Mouse (Mus musculus): Measurements from ENCODE around the gene Gm49450. TPM values are rescaled to one million over a fixed set of nuclear protein-coding genes. Genes with fewer than 3 reads are reported as not detected.
"Not testable (repeated sequence)": the region's sequence is repeated elsewhere in the genome, so short reads cannot be mapped to it uniquely, and the experiment has no call there.

Gene Gm49450
- polyA plus RNA-seq, 1 experiment from 2014 or later: not detected

DNA sequence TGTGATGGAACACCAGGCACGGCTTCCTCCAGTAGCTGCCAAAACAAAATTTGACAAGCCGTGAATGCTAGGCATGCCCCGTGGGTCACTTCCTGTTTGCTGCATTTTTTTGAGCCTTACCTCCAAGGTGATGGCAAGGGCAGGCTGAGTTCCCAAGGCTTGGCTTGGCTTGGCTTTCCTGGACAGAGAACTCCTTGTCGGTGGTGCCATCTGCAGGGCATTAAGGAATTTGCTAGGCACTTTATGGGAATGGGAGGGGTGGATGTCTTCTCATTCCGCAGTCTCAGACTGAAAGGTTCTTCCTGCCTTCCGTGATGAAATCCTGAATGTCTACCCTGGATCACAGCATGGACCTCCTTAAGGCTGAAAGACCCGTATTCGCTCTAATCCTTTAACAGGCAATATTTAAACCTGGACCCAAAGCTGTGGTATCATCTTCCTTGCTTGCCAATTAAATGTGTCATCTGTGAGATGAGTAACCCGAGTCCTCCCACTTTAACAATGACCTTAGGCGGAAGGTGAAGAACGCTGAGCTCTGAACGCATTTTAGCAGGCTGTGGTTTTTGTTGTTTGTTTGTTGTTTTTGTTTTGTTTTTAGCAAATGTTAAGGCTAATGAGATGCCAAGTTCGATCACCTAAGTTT is 24.6 kb downstream of the Gm49450 start:
- TF ChIP-seq CTCF (IDR thresholded peaks at IDR 0.05; ENCODE audit: low read depth): peak; percentile 94
- Histone ChIP-seq H3K27me3 (ENCODE audit: insufficient read depth, low read length) (no peaks in the 10 kb centered on the region), H3K36me3 (ENCODE audit: insufficient read depth, low read length) (peaks cover 13% of the 10 kb centered on the region), H3K4me2 (ENCODE audit: low read length) (no peak overlapping the region), H3K9me3 (replicated peaks; ENCODE audit: low read length) (no peaks in the 10 kb centered on the region), H3K27ac (no peak overlapping the region), H3K4me1 (replicated peaks; ENCODE audit: insufficient read depth, low read length) (peaks cover 5% of the 10 kb centered on the region; the same call in 1 of the 2 replicates), H3K9ac (ENCODE audit: low read depth, low read length) (no peak overlapping the region), H3K4me3 (replicated peaks; ENCODE audit: low read depth, low read length) (no peak overlapping the region)
- peak; percentile 94 for DNase-seq (ENCODE audit: low spot score)
- ATAC-seq (replicated peaks; ENCODE audit: low FRiP score, low read depth): peak; percentile 65; the same call in 1 of the 2 replicates
- 10% methylated on average over 13 of the region's 13 CpGs for WGBS

DNA sequence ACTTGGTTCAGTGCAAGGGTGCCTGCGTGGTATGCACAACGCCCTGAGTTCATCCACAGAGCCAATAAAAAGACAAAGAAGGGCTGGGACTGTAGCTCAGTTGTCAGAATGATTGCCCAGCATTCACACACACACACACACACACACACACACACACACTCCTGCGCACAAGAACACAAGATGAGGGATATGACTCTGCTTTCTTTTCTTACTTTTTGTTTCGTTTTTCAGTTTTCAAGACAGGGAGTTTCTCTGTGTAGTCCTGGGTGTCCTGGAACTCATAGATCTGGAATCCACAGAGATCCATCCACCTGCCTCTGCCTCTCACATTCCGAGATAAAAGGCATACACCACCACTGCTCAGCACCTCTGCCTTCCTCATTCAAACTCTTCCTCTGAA is 25.8 kb downstream of the Gm49450 start:
- no peak overlapping the region for H3K4me3 ChIP-seq (replicated peaks; ENCODE audit: low read depth, low read length)
- WGBS: 80% methylated on average over 5 of the region's 5 CpGs
- no peak for TF ChIP-seq CTCF (IDR thresholded peaks at IDR 0.05; ENCODE audit: low read depth)

DNA sequence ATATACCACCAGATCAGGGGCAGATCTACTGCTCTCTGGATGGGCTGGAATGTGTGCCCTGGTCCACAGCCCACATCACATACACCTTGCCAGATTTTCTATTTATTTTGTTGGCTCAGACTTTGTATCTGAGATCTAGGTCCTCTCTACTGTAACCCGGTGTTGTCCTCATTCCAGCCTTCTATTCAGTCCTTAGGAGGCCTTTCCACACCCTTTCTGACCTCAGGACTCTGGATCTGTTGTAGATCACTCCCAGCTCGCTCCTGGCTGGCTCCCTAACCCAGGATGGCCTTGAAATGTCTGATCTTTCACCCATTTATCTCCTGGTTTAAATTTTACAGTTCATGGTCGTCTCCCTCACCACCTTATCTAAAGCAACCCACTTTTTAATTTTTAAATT is 28.7 kb downstream of the Gm49450 start:
- Histone ChIP-seq H3K4me3 (replicated peaks; ENCODE audit: low read depth, low read length) (no peak overlapping the region), H3K9me3 (replicated peaks; ENCODE audit: low read length) (no peaks in the 10 kb centered on the region), H3K27ac (no peak overlapping the region), H3K4me1 (replicated peaks; ENCODE audit: insufficient read depth, low read length) (peaks cover 5% of the 10 kb centered on the region; the same call in 1 of the 2 replicates), H3K4me2 (ENCODE audit: low read length) (no peak overlapping the region), H3K36me3 (ENCODE audit: insufficient read depth, low read length) (no peaks in the 10 kb centered on the region), H3K9ac (ENCODE audit: low read depth, low read length) (no peak overlapping the region), H3K27me3 (ENCODE audit: insufficient read depth, low read length) (no peaks in the 10 kb centered on the region)
- ATAC-seq (replicated peaks; ENCODE audit: low FRiP score, low read depth) (no peak), DNase-seq (ENCODE audit: low spot score) (no peak)
- TF ChIP-seq CTCF (IDR thresholded peaks at IDR 0.05; ENCODE audit: low read depth): no peak
- WGBS: 80% methylated on average over 3 of the region's 3 CpGs

More for the DNA sequence above, 25.8 kb downstream of the Gm49450 start:
- DNase-seq (ENCODE audit: low spot score): no peak
- Histone ChIP-seq H3K27me3 (ENCODE audit: insufficient read depth, low read length) (no peaks in the 10 kb centered on the region), H3K9me3 (replicated peaks; ENCODE audit: low read length) (no peaks in the 10 kb centered on the region), H3K27ac (no peak overlapping the region), H3K4me1 (replicated peaks; ENCODE audit: insufficient read depth, low read length) (peaks cover 5% of the 10 kb centered on the region; the same call in 1 of the 2 replicates), H3K36me3 (ENCODE audit: insufficient read depth, low read length) (peaks cover 13% of the 10 kb centered on the region), H3K4me2 (ENCODE audit: low read length) (no peak overlapping the region), H3K9ac (ENCODE audit: low read depth, low read length) (no peak overlapping the region)
- ATAC-seq (replicated peaks; ENCODE audit: low FRiP score, low read depth): no peak

DNA sequence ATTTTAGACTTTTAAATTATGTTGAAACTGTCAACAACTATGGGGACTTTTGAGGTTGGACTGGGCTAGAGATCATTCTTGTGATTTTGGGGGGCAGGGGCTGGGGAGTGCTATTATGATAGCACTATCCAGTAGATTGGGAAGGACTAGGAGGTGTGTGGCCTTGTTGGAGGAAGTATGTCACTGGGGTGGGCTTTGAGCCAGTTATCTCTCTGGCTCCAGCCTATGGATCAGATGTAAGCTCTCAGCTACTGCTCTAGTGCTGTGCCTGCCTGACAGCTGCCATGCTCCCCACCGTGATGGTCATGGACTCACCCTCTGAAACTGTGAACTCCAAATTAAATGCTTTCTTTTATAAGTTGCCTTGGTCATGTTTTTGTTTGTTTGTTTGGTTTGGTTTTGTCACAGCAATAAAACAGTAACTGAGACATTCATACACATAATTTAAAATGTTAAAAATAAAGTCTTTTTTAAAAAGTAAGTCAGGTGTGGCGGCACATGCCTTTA is 30.3 kb downstream of the Gm49450 start:
- H3K9me3 ChIP-seq (replicated peaks; ENCODE audit: low read length): no peaks in the 10 kb centered on the region
- H3K9ac ChIP-seq (ENCODE audit: low read depth, low read length): no peak overlapping the region
- H3K4me1 ChIP-seq (replicated peaks; ENCODE audit: insufficient read depth, low read length): no peaks in the 10 kb centered on the region
- no peaks in the 10 kb centered on the region for H3K36me3 ChIP-seq (ENCODE audit: insufficient read depth, low read length)
- no peak for TF ChIP-seq CTCF (IDR thresholded peaks at IDR 0.05; ENCODE audit: low read depth)
- H3K27me3 ChIP-seq (ENCODE audit: insufficient read depth, low read length): no peaks in the 10 kb centered on the region
- DNase-seq (ENCODE audit: low spot score) (no peak), ATAC-seq (replicated peaks; ENCODE audit: low FRiP score, low read depth) (no peak)
- no peak overlapping the region for H3K4me3 ChIP-seq (replicated peaks; ENCODE audit: low read depth, low read length)
- H3K27ac ChIP-seq: no peak overlapping the region
- 86% methylated on average over 2 of the region's 2 CpGs for WGBS
- no peak overlapping the region for H3K4me2 ChIP-seq (ENCODE audit: low read length)

DNA sequence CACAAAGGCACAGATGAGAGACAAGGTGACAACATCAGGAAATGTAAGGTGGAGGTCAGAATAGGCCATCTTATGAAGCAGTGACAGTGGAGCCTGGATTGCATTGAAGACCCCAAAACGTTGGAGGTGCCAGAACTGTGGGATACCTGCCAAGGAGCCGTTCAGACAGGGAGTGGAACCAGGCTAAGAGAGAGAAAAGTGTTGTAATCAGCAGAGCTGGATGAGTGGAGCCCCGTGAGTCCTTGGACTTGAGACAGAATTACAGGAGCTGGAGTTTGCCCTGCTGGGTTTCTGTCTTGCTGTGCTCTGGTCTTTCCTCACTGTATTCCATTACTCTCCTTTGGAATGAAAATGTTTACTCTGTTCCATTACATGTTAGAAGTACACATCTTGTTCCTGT is 30.8 kb downstream of the Gm49450 start:
- Histone ChIP-seq H3K27ac (no peak overlapping the region), H3K9me3 (replicated peaks; ENCODE audit: low read length) (no peaks in the 10 kb centered on the region), H3K27me3 (ENCODE audit: insufficient read depth, low read length) (no peaks in the 10 kb centered on the region), H3K36me3 (ENCODE audit: insufficient read depth, low read length) (no peaks in the 10 kb centered on the region), H3K4me2 (ENCODE audit: low read length) (no peak overlapping the region), H3K9ac (ENCODE audit: low read depth, low read length) (no peak overlapping the region), H3K4me1 (replicated peaks; ENCODE audit: insufficient read depth, low read length) (no peaks in the 10 kb centered on the region), H3K4me3 (replicated peaks; ENCODE audit: low read depth, low read length) (no peak overlapping the region)
- no peak for TF ChIP-seq CTCF (IDR thresholded peaks at IDR 0.05; ENCODE audit: low read depth)
- DNase-seq (ENCODE audit: low spot score) (no peak), ATAC-seq (replicated peaks; ENCODE audit: low FRiP score, low read depth) (no peak)
- WGBS: 44% methylated on average over 3 of the region's 3 CpGs

DNA sequence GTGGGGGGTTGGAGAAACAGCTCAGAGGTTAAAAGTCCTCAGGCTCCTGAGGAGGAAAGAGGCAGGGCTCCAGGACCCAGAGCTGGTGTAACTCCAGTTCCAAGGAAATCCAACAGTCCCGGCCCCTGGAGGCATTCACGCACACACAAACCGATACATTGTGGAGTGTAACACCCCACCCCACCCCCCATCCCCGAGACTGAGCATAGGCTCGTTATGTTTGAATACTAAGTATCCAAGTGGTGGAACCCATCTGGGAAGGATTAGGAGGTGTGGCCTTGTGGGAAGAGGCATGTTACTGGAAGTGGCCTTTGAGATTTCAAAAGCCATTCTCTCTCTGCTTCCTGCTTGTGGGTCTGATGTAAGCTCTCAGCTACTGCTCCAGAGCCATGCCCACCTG is 31.8 kb downstream of the Gm49450 start:
- no peak for TF ChIP-seq CTCF (IDR thresholded peaks at IDR 0.05; ENCODE audit: low read depth)
- Histone ChIP-seq H3K27me3 (ENCODE audit: insufficient read depth, low read length) (no peaks in the 10 kb centered on the region), H3K9me3 (replicated peaks; ENCODE audit: low read length) (no peaks in the 10 kb centered on the region), H3K9ac (ENCODE audit: low read depth, low read length) (no peak overlapping the region), H3K4me1 (replicated peaks; ENCODE audit: insufficient read depth, low read length) (peaks cover under 1% of the 10 kb centered on the region; the same call in 1 of the 2 replicates), H3K4me3 (replicated peaks; ENCODE audit: low read depth, low read length) (no peak overlapping the region), H3K27ac (no peak overlapping the region), H3K4me2 (ENCODE audit: low read length) (no peak overlapping the region), H3K36me3 (ENCODE audit: insufficient read depth, low read length) (no peaks in the 10 kb centered on the region)
- DNase-seq (ENCODE audit: low spot score): no peak
- ATAC-seq (replicated peaks; ENCODE audit: low FRiP score, low read depth): no peak
- 89% methylated on average over 5 of the region's 5 CpGs for WGBS

DNA sequence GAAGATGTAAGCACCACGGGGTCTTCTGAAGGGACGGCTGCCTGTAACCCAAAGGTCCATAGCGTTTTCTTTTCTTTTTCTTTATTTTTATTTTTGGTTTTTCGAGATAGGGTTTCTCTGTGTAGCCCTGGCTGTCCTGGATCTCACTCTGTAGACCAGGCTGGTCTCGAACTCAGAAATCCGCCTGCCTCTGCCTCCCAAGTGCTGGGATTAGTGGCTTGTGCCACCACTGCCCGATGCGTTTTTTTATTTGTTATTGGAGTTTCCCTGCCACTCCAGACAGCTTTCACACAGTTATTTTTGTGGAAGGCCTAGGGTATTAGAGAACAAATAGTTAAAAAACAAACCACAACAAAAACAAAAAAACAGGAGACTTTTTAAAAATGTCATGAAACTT is 34.9 kb downstream of the Gm49450 start:
- WGBS: 22% methylated on average over 8 of the region's 8 CpGs

More for the DNA sequence above, 34.9 kb downstream of the Gm49450 start:
- H3K4me3 ChIP-seq (replicated peaks; ENCODE audit: low read depth, low read length): peak overlapping the region; percentile 88
- H3K4me2 ChIP-seq (ENCODE audit: low read length): peak overlapping the region; percentile 73
- peak overlapping the region; percentile 33; the same call in 1 of the 2 replicates for H3K9ac ChIP-seq (ENCODE audit: low read depth, low read length)
- peak overlapping the region; percentile 65 for H3K27ac ChIP-seq
- not testable (repeated sequence) for H3K9me3 ChIP-seq (replicated peaks; ENCODE audit: low read length); DNase-seq (ENCODE audit: low spot score); H3K4me1 ChIP-seq (replicated peaks; ENCODE audit: insufficient read depth, low read length); ATAC-seq (replicated peaks; ENCODE audit: low FRiP score, low read depth); H3K27me3 ChIP-seq (ENCODE audit: insufficient read depth, low read length); H3K36me3 ChIP-seq (ENCODE audit: insufficient read depth, low read length)
